Mouse (Mus musculus): ENCODE measurements around the gene Adam15. TPM values are rescaled to one million over a fixed set of nuclear protein-coding genes. Genes with fewer than 3 reads are reported as not detected.

Adam15 gene
- total RNA-seq, 2 experiments from 2014 or later, result 96.1 to 120 TPM

GRCm38 (mm10) chr3:89359630-89360029 lies 9.8 kb upstream of the Adam15 start:
- intact Hi-C loops (cut with DNase I), result no loop called here
- no peak for DNase-seq (ENCODE audit: low spot score in 2 of 2)

- intact Hi-C loops (cut with DNase I), result no loop called here
- DNase-seq (ENCODE audit: low spot score in 2 of 2), result no peak
These were observed 6.2 kb upstream of the Adam15 start for GRCm38 (mm10) chr3:89356029-89356428.

- intact Hi-C loops (cut with DNase I), result loop anchor here (2.0 kb wide), 1 partner anchor 15 kb away; no protein-coding TSS in a partner anchor
- no peak for DNase-seq (ENCODE audit: low spot score in 2 of 2)
These were observed 5.7 kb upstream of the Adam15 start for GRCm38 (mm10) chr3:89355512-89355902.

GRCm38 (mm10) chr3:89354816-89355511 lies 5.2 kb upstream of the Adam15 start:
- intact Hi-C loops (cut with DNase I), result loop anchor here (2.0 to 5.0 kb wide), 2 partner anchors 14 to 38 kb away; no protein-coding TSS in a partner anchor
- peak; percentile 82 to 86 for DNase-seq (ENCODE audit: low spot score in 2 of 2)

DNA sequence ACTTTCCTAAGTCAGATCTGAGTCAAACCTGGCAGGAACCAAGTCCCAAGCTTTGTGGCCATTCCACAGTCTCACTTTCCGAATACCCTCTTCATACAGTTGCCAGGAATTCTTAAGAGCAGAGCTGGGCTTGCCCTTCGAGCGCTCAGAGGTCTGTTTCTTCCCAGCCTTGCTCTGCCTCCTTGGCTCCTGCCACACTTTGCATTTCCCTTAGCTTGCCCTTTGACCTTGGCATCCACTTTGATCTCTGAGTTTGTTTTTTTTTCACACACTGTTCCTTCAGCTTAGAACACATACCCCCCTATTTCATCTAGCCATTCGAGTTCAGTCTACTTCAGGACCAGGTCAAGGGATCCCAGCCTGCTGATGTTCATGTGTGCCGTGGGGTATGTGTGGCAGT lies 1.5 kb upstream of the Adam15 start:
- no peak for DNase-seq (ENCODE audit: low spot score in 2 of 2)
- intact Hi-C loops (cut with DNase I), result loop anchor here (5.0 kb wide), 1 partner anchor 34 kb away; no protein-coding TSS in a partner anchor

- intact Hi-C loops (cut with DNase I), result no loop called here
- DNase-seq (ENCODE audit: low spot score in 2 of 2), result peak; percentile 36 to 43
These were observed 606 bp downstream of the Adam15 start for GRCm38 (mm10) chr3:89348911-89349868.

- intact Hi-C loops (cut with DNase I), result no loop called here
- DNase-seq (ENCODE audit: low spot score in 2 of 2), result no peak
These were observed 1.9 kb downstream of the Adam15 start for GRCm38 (mm10) chr3:89347916-89348315.

DNA sequence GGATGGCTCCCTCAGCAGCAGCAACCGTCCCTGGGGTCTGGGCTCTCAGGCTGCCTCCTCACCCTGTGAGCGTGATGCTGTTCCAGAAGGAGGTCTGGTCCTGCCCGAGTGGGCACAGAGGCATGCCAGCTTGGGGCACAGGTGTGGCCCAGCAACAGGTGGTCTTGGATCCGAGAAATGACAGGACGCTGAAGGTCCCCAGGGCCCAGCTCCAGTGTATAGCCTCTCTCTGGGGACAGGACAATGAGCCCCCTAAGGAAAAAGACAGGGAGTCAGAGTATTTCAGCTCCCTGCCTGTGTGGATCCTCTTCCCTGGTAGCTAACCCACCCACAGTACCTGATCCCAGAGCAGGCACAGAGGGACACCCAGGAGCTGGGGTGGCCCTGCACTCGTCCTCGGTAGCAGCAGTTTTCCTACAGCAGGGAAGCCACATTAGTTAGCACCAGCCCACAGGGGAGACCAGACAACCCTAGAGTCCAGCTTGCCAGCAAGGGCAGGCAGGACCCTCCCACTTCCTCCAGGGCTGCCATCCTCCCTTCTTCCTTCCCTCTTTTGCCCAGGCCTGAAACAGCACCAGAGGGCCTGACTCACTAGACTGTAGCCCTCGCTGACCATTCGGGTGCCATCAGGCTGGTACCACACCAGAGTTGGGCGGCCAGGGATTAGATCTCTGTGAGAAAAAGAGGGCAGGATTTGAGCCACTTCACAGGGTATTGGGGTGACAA lies 2.8 kb downstream of the Adam15 start:
- DNase-seq (ENCODE audit: low spot score in 2 of 2), result no peak

GRCm38 (mm10) chr3:89343279-89343678 lies 6.5 kb downstream of the Adam15 start:
- DNase-seq (ENCODE audit: low spot score in 2 of 2), result no peak
- intact Hi-C loops (cut with DNase I), result no loop called here

More for the DNA sequence above, 2.8 kb downstream of the Adam15 start:
- intact Hi-C loops (cut with DNase I), result no loop called here

GRCm38 (mm10) chr3:89341794-89342193 lies 8.0 kb downstream of the Adam15 start:
- intact Hi-C loops (cut with DNase I), result loop anchor here (2.0 kb wide), 1 partner anchor 13 kb away; no protein-coding TSS in a partner anchor
- no peak for DNase-seq (ENCODE audit: low spot score in 2 of 2)

DNA sequence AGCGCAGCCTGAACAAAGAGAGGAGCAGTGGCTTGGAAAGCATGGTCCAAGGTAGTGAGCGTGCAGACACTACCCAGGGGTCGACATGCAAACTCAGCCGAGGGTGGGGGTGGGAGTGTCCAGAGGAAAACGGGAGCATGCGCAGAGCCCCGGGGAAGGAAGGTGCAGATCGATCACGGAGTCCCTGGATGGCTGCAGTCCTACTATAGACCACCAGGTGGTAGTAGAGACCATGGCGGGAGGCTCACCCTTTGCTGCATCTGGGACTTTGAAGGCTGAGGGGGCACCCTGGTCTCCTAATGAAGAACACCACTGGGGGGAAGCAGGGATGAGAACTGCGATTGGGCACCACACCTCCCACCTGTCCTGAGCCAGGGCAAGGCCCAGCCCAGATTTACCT lies 9.3 kb downstream of the Adam15 start:
- DNase-seq (ENCODE audit: low spot score in 2 of 2), result peak; percentile 64 to 74
- intact Hi-C loops (cut with DNase I), result loop anchor here (2.0 kb wide), 1 partner anchor 14 kb away; no protein-coding TSS in a partner anchor

DNA sequence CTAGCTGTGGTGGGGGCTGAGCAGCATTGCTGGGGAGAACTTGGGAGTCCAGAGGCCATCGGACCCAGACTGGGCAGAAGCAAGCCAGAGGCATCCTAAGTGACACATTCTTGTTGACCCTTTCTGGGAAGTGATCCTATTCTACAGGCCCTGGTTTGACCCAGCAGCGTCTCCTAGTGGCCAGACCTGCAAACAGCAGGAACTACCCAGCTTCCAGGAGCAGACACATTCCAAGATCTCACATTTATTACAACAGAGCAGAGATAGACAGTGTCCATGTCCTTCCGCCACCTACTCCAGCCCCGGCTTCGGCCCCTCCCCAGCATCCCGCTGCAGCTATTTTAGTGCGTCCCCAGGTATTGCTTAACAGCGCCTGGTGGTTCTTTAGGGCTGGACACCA lies 10.4 kb downstream of the Adam15 start:
- intact Hi-C loops (cut with DNase I), result loop anchor here (2.0 kb wide), 1 partner anchor 19 kb away; no protein-coding TSS in a partner anchor
- peak; percentile 57 for DNase-seq (ENCODE audit: low spot score in 2 of 2)

DNA sequence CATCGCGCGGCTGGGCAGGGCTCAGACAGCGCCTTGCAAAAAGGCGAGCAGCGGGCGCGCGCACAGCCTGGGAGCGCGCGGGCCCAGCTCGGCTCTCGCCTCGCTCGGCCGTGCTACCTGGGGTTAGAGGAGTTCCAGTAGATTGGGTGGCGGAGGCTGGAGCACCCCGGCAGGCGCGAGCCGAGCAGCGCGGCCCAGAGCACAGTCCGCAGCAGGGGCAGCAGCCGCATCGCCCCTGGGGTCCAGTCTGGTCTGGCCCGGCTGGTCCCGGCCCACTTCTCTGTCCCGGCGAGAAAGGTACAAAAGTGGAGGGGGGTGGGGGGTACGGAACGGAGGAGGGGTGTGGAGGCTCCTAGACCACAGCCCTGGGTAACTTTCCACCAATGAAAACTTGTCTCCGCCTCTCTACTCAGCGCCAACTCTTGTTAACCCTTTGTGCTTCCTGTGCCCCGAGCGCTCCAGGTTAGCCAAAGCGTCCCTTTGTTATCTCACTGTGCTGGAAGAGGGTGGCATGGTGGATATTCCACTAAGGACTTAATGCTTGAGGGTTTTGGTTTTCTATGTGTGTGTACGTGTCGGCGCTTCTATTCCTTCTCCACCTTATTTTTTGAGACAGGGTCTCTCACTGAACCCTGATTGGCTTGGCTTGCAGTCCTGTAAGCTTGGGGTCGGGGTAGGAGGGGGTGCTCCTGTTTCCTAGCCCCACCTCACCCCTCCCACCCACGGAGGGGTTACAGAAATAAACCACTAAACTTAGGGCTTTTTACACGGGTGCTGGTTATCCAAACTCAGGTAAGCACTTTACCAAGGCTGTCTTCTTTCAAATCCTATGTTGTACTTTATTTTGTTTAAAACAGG lies 11.8 kb downstream of the Adam15 start, which contains the start of gene Efna4:
Gene Efna4 (minus strand): TSS at position 308 of the 858 bp plus-strand sequence.
- DNase-seq (ENCODE audit: low spot score in 2 of 2), result no peak
- intact Hi-C loops (cut with DNase I), result loop anchor here (2.0 kb wide), 1 partner anchor 17 kb away; no protein-coding TSS in a partner anchor

- intact Hi-C loops (cut with DNase I), result no loop called here
- no peak for DNase-seq (ENCODE audit: low spot score in 2 of 2)
These were observed 12.6 kb downstream of the Adam15 start for GRCm38 (mm10) chr3:89337062-89337720.

DNA sequence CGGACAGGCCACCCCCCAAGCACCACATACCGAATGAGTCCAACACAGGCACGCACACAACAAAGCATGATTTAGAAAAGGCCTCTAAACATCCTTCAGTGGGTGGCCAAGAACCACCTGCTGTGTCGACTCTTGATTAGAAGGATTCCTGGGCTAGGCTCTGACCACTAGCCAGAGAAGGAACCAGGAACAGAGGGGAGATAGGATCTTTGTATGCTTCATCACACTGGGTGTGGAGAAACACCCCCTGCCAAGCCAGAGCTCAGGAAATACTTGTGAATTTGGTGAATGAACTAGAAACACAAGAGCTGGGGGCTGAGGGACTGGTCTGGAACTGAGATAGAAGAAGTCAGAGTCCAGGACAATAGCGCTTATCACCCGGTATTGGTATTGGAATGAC lies 13.3 kb downstream of the Adam15 start:
- no peak for DNase-seq (ENCODE audit: low spot score in 2 of 2)
- intact Hi-C loops (cut with DNase I), result no loop called here

- DNase-seq (ENCODE audit: low spot score in 2 of 2), result no peak
- intact Hi-C loops (cut with DNase I), result no loop called here
These were observed 16.7 kb downstream of the Adam15 start for GRCm38 (mm10) chr3:89333053-89333452.

DNA sequence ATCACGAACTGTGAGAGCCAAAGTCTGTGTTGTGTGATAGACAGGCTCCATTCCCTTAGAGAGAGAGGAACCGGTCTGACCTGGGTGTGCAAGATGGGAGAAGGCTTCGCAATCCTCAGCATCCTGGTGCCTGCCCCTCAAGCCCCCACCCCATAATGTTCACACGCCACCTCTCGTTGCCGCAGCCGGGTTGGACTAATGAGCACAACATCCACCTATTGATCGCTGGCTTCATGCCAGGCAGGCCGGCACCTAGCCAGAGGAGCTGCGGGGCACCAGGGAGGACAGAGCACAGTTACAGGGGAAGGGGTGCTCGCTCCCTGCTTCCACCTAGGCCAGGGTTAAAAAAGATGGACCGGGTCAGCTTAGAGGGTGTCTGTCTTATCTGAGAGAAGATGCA lies 17.3 kb downstream of the Adam15 start:
- intact Hi-C loops (cut with DNase I), result no loop called here
- no peak for DNase-seq (ENCODE audit: low spot score in 2 of 2)

DNA sequence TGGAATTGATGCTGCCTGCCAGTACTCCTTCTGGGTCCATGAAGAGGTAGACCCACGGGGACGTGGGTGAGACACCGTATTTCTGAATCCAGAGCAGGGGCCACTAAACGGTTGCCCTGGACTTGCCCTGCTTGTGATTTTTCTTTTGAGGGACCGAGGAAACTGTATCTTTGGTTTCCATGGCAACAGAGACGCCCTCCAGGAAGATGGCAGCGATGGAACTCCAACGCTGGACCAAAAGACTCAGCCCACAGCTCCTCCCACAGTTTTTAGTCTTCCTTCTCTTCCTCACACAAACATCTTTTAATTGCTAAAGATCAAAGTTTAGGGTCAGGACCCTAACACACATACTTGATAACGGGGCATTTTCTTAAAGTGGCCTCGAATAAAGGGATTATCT lies 17.8 kb downstream of the Adam15 start:
- no peak for DNase-seq (ENCODE audit: low spot score in 2 of 2)
- intact Hi-C loops (cut with DNase I), result no loop called here
